Mouse (Mus musculus) cerebellum, adult 11-12 months (tissue): Measurements from ENCODE around the gene Tmie.
A peak's percentile ranks its signal among the peaks of the same experiment; 100 is the strongest.

Experiments used
- DNase-seq: peaks from one replicate; pipeline ENCODE4 v3.0.0; 2022

Tmie gene

DNA sequence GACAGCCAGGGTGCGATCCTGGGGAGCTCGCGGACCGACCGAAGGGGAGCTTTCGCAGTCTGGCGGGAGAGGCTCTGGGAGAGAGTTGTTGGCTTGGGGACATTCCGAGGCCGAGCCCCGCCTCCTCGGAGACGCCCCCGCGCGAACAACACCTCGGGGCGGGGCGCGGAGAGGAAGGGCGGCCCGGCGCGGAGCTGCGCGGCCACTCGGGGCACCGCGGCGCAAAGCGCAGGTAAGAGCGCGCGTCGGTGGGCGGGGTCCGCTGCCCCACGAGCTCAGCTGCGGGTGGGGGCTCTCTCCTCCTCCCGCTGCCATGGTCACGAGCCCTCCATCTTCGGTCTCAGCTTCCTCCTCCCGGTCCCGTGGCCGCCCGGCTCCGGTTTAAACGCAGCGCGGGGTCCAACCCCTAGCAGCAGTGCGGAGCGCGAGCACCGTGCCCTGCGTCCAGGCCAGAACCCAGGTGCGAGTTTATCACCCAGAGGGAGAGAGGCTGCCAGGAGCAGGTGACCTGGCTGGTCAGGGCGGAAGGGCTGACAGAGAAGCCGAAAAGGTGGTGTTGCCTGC, at the start of gene Tmie:
TSS of gene Tmie (minus strand) at position 116 of the 564 bp plus-strand sequence.
- DNase-seq, result peak; percentile 21

DNA sequence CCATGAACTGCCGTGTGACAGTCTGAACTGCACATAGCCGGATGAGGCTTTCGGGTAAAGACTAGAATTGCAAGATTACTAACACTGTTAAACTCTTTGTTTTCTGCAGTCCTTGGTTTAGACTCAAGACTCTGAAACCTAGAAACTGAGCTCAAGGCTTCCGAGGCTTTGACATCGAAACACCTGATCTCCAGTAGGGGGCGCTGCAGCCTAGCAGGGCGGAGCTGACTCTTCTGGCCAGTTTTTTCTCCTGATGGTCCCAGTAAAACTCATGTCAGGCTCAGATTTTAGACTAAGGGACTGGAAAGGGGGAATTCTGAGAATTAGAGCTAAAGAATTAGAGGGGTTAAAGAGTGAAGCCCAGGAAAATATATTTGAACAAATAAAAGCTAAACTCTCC, 42.8 kb upstream of the Tmie start:
- no peak for DNase-seq

DNA sequence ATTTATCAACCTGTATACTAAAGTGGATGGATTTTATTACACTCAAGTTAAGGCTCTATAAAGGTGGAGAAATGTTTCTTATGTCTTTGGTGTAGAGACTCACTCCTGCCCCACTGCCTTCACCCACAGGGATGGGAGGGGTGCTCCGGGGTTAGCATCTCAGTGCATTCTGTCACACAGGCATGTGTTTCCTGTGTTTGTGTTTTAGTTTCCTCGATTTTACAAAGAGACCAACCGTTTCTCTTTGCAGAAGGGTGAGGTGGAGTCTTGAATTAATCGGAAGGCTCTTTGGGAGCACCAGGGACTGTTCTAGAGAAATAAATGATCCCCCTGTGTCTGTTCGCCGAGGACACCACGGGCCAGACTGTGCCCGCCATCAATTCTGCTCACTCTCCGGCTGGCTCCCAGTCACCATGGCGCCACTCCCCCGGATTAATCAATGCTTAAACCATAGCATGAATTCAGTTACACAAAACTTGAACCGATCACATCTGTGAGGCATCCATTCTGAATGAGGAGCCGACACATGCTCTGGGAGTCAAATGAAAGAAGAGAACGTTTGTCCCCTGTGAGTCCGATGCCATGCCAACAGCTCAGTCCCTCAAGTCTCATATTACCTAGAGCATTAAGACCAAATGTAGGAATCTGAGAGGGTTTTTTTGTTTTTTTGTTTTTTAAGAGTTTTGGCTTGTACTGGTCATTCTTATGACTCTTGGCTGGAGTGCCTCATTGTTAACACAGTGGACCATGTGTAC, 40.9 kb upstream of the Tmie start:
- no peak for DNase-seq

DNA sequence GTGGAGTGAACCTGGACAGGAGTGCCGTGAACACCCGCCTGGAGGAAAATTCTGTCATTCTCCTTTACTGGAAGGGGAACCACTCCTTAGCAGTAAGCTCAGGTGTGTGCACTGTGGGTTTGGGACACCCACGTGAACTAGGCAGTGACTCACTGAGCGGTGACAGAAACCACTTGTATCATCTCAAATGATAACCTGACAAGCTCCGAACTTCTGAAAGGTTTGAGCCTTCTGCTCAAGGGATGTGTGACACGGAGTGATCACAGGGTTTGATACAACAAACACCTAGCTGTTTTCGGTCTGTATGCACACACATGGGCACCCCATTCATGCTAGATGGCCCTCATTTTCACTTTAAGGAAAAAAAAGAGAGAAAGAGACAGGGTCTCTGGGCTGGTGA, 36.9 kb upstream of the Tmie start, which contains the start of gene Fam240a:
TSS of gene Fam240a (minus strand) at position 76 of the 400 bp plus-strand sequence.
- DNase-seq, result no peak

DNA sequence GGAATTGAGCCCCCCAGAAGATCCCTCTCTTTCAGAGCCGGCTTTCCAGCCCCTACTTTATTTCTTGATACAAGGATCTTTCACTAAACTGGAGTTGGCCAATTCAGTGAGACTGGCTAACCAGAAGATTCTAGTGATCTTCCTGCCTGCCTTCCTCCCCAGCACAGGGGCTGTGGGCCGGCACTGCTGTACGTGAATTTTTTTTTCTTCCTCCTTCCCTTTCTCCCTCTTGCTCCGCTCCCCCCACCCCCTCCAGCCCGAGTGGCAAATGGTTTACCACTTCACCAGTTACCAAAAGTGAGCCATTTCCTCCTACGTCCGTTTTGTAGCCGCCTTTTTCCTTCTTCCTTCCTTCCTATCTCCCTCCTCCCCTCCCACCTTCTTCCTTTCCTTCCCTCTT, 35.6 kb upstream of the Tmie start:
- DNase-seq, result no peak

DNA sequence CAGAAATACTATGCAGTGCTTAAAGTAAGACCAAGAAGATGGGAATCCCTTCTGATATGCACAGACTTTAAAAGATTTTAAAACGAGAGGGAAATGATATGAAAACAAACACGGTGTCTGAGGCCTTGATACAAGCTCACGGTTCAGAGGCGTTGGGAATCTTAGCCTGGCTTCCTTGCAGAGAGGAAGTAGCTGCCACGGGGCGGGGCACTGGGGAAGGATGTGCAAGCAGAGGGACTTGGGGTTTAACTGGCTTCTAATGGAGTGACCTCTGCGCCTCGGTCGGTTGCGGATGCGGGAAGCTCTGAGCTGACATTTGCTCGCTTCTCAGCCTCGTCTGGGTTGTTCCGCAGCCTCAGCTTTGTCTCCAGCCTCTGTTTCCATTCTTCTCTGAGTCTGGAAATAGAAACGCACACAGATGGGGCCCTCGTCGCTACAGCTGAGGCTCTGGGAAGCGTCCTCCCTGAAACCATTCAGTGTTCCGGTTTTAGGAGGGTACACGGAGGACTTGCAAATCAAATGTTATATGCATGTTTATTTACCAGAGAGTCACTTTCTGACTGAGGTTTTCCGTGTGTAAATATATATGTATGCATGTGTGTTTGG, 34.8 kb upstream of the Tmie start:
- DNase-seq, result no peak

DNA sequence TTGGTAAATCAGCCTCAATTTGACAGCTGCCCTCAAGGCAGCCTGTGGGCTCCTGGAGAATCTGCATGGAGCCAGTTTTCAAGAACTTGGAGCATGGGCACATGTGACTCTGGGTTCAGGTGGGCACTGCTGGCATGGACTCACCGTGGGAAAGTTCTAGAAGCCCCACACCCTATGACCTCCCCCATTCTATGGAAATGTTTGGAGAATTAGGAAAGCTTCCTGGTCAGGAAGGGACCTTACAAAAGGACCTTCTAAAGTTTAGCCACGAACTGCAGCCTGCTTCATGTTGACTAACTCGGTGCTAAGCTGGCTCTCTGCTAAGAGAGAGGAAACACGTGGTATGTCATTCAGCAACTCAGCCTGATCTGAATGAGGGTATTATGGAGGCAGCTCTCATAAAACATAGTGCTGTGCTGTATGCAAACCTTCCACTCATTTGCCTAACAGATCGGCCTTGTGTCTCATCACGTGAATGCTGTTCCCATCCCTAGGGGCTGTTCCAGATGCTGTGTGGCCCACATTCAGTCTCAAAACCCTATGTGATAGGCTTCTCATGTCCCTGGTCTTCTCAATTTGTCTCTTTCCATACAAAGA, 29.6 kb upstream of the Tmie start:
- no peak for DNase-seq

DNA sequence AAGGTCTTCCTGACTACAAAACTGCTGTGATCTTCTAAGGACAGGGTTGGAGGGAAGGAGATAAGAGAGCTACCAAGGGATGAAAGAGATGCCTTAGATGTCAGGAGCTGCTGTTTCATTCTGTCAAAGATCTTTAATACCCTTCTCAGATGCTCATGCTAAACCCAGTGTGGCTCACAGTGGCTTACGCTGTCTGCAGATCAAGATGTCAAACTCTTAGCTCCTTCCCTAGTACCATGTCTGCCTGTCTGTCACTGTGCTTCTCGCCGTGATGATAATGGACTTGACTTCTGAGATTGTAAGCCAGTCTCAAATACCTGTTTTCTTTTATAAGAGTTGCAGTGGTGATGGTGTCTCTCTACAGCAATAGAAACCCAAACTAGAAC, 28.7 kb upstream of the Tmie start:
- DNase-seq, result no peak

DNA sequence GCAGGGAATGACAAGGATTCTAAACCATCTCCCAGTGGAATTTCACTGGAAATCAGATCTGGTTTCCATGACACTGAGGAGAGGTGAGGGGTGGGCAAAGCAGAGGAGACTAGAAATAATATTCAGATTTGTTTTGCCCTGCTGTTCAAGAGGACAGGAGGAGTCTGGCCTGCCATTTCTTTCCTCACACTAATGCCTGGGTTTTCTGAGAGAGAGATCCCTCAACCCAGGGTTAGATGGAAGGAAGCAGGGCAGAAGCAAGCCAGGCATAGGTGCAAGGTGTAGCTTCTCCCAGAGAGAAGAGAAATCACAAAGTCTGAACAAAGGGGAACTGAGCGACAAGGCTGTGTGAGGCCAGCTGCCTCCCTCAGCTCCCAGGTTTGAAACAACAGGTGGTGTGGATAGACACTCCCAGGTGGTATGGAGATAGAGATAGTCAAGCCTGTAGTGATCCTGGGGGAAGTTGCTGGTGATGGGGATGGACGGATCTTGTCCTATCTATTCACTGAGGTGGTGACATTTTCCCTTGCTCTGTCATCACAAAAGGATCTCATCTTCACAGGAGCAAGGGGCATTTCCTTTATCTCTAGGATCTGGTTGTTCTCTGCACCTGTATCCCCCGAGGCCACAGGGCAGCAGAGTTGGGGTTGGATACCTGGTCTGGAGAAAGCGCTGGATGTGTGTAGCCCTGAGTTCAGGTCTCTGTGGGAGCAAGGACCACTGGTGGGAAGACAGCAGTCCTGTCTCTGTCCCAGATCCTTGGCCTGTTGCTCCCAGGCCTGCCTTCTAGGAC, 28.1 kb upstream of the Tmie start:
- no peak for DNase-seq

DNA sequence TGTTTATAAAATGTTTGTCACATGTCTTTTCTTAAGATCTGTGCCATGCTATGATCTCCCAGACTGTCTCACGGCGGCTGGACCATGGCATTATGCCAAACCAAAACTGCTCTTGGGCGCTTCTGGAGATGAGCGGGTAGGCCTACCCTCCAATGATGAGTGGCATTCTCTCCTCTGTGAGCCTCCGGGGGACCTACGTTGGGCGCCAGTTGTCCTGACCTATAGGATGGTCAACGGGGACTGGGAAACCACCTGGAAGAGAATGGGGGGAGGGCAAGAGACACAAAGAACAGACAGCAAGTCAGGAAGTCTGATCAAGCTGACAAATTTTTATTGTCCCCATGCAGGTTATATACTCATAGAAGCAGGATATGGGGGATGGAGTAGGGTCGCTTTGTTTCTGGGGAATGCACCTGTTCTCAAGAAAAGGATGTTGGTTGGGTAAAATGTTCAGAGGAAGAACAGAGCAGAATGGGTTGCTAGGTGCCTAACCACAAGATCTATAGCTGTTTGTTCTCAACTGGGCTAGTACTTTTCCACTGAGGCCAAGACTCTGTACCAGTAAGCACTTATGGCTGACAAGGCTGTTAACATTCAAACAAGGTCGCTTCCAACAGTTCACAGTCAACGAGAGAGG, 27.4 kb upstream of the Tmie start:
- DNase-seq, result no peak

DNA sequence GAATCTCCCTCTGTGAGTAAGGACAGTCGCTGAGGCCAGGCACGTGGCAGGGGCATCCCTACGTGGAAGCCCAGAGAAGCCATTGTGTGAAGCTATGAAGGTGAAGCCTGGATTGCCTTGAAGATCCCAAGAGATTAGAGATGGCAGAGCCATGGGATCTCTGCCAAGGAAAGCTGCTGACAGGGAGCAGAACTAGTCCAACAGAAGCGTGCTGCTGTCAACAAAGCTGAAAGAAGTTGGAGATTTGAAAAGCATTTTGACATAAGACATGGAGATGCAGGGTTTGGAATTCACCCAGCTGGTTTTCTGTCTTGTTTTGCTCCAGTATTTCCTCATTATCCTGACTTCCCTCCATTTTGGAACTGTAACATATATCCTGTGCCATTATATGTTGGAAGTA, 22.4 kb upstream of the Tmie start:
- no peak for DNase-seq

DNA sequence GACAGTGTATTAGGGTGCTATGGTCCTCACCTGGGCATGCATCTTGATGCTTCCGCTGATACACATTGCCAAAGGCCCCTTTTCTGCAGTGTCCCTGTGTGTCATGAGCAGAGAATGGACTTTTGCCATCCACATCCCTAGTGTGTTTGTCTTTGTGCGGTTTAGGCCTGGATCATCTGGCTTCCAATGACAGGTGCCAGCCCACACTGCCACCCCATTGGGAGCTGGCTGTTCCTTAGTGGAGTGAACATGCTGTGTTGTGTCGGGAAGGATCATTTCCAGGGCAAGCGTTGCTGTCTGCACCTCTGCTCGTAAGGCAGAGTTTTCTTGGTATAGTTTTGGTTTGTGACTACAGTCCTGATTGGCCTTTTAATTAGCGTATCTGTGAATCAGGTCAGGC, 21.3 kb upstream of the Tmie start:
- no peak for DNase-seq

DNA sequence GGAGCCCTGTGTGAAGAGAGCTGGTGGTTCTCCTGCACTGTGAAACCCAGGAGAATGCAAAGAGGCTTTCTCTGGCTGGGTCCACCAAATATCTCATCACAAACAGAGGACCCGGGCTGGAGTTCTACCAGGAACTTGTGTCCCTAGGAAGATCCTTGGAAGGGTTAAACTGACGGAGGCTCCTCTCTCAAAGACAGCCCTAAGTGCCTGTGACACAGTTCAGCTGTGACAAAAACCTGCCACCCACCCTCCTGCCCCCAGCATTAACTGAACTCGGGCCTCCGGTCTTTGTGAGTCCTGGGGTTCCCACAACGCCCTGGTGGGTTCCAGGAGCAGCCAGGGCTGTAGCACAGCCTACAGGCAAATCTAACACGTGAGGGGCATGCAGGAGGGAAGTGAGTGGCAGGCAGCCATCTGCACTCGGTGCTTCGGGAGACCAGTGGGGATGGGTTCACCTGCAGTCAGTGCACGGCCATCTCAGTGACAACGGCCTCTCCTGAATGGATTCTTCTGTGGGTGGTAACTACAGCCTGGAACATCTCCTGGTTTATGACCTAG, 19.6 kb upstream of the Tmie start:
- DNase-seq, result no peak

DNA sequence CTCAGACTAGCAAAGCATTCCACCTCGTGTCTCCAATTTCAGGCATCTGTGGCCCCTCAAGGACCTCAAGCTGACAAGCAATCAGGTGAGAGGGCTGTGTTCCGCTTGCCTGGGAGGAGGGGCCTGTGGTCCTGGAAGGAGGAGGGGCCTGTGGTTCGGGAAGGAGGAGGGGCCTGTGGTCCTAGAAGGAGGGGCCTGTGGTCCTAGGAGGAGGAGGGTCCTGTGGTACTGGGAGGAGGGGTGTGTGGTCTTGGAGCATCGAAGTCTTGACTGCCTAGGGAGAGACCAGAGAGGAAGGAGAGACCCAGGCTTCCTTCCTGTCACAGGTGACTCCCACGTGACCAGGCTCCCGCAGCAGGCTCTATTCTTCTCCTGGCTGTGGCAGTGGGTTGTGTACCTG, 16.7 kb upstream of the Tmie start:
- no peak for DNase-seq

DNA sequence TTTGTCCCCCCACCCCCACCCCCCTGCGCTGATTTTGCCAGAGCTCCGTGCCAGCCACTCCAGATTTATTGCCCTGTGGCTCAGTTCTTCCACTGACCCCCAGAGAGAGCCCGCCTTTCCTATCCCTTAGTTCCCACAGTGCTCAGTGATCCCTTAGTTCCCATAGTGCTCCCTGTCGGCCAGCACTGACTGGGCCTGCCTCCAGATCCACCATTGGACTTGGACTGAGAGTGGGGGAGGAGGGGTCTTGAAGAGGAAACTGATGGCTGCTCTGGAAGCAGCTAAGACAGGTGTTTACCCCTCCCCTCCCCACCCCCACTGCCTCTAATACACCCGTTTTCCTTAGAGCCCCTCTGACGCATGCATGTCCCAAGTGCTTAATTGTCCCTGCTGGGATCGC, 16.1 kb upstream of the Tmie start:
- no peak for DNase-seq

DNA sequence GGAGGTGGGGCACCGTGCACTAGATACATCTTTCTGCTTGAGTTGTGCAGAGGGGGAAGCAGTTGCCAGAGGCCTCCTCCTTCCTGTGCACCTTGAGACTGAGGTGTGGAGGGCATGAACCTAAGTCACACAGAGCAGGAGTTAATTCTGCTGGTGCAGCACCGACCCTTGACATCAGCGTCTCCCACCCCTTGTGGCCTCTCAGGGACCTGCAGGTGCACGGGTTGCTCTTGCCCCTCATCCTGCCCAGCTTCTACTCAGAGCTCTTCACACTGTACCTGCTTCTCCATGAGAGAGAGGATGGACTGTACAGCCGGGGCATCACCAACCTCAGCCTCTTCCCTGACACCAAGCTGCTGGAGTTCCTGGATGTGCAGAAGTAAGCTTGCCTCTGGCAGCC, 15.6 kb upstream of the Tmie start:
- DNase-seq, result no peak

DNA sequence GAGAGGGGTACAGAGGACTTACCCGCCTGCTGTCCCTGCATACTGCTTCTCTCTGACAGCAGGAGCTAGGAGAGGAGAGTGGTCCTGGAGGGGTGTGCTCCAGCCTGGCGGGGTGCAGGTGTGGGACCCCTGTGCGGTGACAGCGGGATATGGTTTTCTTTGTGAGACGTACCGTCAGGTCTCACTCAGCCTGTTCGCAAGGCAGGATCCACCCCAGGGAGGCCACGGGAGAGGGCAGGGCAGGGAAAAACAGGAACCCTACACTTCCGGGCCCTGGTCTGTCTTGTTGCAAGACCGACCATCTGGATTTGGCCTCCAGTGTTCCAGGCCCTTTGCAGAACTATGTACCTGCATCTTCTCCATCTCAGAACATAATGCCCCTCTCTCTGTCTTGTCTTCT, 13.5 kb upstream of the Tmie start:
- DNase-seq, result no peak

DNA sequence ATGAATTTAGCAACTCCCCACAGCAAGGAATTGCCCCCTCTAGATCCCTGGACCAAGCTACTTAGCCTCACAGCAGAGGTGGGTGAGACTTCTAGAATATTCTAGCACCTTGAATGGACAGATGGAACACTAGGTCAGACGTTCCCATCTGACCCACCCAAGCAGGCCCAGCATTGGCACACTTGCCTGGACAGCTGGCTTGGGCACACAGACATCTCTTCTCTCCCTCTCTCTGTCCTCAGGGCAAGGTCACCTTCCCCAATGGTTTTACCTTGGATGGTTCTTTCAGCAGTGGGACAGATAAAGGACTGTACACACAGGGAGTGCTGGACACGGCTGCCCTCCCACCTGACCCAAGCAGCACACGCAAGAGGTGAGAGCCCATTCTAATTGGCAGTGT, 12.6 kb upstream of the Tmie start:
- DNase-seq, result no peak

DNA sequence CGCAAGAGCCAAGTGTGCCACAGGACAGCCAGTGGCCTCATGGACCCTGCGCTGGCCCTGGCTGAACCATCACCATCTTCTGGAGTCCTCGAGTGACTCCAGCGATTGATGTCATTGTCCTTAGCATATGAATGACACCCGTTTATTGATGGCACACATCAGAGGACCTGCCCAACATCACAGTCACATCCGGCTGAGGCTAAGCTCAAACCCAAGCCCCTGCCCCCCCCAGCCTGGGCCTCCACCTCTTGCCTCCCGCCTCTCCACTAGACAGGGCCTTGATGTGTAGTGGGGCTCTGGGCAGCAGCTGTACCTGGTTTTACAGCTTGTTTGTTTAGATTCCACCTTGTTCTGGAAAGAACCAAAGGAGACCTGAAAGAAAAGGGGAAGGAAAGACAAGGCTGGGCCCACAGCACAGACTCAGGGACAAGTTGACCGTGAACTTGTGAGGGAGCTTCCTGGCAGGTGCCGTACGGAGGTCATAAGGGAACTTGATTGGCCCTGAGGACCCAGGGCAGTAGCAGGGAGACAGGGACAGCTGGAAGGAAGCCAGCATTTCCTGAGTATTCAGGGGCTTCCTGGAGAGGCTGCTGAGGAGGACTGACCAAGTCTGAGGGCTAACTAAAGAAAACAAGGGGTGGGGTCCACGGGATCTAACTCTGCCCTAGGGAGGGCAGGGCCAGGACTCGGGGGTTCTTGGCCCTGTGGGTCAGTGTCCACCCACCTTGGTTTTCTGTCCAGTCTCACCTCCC, 11.3 kb upstream of the Tmie start:
- DNase-seq, result no peak

DNA sequence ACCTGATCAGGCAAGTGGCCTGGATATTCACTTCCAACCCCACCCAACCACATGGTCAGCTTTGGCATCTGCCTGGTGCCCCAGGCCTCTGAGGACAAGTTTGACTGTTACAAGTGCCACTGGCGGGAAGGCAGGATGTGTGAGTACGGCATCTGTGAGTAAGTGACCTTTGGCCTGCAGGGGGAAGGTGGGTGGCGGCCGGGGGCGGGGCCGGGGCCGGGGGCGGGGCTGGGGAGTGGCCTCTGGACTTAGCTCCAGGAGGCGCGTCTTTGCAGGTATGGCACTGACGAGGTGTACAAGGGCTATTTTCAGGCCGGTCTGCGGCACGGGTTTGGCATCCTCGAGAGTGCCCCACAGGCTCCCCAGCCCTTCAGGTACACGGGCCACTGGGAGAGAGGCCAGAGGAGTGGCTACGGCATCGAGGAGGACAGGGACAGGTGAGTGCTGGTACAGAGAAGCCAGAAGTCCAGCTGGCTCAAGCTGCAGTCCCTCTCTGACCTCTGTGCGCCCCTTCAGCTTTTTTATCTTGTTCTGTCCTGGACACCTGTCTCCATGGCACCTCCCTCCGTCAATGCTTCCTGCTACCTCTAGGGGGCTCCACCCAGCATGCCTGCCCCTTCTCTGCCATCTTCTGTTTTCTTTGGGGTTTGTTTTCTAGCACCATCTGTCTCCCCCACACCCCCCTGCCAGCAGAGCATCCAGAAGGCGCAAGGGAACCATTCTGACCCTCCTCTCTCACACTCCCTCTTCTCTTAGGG, 10.3 kb upstream of the Tmie start:
- DNase-seq, result no peak

DNA sequence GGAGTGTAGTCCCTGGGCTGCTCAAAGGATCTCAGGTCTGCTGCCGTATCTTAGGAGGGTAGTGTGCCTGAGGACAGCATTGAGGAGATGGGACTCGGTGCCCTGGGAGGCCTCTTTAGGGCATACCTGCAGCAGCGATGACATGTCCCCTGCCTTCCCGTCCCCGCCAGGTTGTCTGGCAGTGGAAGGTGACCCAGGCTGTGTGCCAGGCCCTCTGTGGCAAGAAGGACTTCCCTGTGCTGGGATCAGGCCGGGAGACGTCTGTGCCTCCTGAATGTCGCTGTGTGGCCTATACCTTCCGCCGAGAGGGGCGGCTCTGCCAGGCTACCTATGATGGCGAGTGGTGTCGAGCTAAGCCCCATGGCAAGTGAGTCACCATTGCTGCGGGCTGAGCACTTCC, 9.0 kb upstream of the Tmie start:
- DNase-seq, result no peak
